Mouse (Mus musculus) neural tube, embryonic 10.5 days (tissue): ENCODE measurements at regions not wholly inside any gene's neighbourhood (a gene's known extent, or its start where the extent isn't known, plus 50 kb on each side); places are given as distances from the start of the nearest gene placed in this dataset.
A peak's percentile ranks its signal among the peaks of the same experiment; 100 is the strongest.

Experiments used
- DNase-seq: peaks from one replicate; pipeline ENCODE4 v3.0.0-alpha.2; 2017; ENCODE audit warnings: low spot score; ENCODE audit errors: extremely low spot score

DNA sequence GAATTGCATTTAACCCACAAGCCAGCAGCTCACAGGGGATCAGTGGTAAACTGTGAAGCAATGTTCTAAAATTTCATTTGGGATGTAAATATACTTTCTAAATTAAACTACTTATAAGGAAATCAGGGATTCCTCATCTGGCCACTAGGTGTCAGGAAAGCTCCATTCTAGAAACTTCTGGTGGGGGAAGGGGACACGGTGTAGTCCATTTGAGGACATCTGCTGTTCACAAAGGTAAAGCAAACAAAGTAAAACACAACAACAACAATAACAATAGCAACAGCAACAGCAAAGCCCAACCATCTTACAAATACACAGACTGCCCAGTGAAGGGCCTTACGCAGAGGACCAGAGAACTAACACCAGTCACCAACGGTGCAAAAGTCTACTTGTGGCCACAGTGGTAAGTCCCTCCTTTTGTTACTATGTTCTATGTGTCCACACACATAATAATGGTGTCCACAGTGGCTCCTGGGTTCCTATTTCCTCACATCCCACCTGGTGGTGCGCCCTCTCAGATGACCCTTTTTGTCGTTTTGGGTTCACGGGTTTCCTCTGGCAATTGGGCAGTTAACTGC lies 105.9 kb upstream of the Fam241a start:
- peak; percentile 52 for DNase-seq

DNA sequence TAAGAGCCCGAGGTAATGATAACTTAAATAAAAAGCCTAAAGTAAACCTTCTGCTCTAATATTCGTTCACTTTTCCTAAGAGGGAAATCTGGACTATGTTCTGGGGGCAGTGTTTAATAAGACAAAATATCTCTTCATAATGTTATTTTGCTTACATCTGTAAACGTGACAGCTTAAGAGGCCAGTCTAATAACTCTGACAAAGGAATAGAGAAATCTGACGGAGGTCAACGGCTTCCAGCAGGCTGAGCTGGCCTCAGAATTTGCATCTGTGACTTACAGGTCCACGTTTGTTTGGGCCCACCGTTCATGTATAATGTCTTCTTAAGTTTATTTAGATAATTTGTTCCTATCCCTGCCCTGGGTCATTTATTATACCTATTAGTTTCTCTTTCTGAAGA lies 99.6 kb upstream of the Fam241a start:
- no peak for DNase-seq

- no peak for DNase-seq
These were observed 91.5 kb upstream of the Fam241a start for GRCm38 (mm10) chr3:127987583-127987982.

DNA sequence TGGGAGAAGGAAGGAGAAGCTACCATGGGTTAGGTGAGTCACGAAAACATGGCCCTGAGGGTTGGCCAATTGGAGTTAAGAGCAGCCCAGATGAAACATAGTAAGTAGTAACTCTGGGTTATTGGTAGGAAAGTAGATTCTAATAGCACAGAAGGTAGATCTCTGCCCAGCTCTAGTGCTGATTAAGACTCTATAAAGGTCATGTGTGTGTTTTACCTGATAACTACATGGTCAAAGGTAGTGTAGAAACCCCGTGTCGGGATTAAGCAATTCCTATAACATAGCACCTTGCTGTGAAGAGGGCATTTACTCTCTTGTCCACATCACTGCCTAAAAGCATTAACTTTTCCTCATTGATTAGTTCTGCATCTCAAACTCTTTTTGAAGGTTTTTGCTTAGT lies 89.0 kb upstream of the Fam241a start:
- no peak for DNase-seq

- DNase-seq = no peak
These were observed 81.1 kb upstream of the Fam241a start for GRCm38 (mm10) chr3:127977240-127977639.

GRCm38 (mm10) chr3:127970891-127971290 lies 74.8 kb upstream of the Fam241a start:
- peak; percentile 79 for DNase-seq

- no peak for DNase-seq
These were observed 71.0 kb upstream of the Fam241a start for GRCm38 (mm10) chr3:127967170-127967569.

- DNase-seq = no peak
These were observed 70.1 kb upstream of the Fam241a start for GRCm38 (mm10) chr3:127966214-127966613.

- DNase-seq = no peak
These were observed 63.0 kb upstream of the Fam241a start for GRCm38 (mm10) chr3:127958919-127959684.

DNA sequence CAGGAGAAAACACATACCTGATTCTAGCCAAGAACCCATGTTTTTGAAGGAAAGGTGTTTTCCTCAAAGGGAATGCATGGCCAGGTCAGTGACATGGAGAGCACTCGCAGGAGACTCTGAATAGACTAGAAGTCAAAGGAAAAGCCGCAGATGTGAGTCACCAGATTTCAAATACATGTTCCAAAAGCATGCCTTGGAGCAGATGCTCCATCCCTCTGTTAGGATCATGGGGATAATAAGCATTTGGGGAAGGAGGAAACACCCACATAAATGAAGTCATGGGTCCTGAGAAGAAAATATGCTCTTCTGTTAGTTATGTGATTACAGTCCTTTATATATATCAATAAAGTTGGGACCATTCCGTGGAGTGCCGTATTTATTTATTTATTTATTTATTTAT lies 58.7 kb upstream of the Fam241a start:
- DNase-seq = no peak

DNA sequence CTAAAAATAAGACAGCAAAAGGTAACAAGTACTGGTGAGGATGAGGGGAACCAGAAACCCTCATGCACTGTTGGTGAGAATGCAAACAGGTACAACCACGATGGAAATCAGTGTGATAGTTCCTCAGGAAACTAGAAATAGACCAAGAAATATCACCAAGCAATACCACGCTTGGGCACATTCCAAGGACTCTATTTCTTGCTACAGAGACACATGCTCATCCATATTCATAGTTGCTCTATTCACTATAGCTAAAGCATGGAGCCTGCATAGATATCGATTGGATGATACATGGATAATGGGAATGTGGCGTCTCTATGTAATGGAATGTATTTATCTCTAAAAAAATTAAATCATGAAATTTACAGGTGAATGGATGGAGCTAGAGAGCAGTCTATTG lies 57.5 kb upstream of the Fam241a start:
- no peak for DNase-seq

DNA sequence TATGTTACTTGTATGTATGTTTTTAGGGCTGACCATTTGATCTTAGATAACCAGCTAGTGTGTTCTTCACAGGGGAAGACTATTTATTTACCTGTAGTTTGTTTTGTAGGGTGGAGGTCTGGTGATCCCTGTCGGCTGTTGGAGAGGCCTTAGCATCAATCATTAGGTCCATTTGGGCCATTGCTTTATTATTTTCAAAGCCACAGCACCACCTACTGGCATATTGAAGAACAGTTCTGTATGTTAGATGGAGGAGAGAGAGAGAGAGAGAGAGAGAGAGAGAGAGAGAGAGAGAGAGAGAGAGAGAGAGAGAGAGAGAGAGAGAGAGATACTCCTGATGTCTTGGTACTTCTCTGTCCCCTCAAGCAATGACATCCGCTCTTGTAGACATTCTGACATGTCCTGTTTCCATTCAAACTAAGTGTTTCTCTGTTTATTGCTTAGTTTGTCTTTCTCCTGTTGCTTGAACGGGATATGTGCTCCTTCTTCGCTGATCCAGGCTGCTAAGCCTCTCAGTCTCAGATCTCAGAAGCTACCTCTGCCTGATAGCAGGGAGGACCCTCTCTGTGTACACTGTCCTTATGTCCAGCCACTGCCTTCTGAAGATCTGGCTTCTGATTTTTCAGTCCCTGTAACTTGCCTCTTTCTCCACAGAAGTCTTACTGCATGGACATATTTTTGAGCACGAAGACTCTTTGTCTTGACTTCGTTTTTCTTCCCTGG lies 52.9 kb upstream of the Fam241a start:
- DNase-seq = no peak

DNA sequence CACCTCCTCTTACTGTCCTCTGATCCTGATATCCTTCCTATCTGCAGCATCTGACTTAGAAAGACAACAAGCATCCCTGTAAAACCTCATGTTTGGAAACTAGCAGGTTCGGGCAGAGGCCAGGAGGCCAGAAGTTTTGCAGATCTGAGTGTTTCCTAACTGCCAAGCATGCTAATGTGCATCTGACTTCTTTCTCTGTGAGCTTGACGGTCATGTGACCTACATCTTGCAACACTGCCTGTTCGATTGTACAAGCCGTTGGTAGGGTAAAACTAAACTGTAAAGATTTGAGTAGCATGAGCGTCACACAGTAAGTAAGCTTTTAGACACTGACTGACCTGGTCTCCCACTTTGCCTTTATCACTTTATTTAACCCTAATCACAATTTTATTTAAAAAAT lies 52.2 kb upstream of the Fam241a start:
- no peak for DNase-seq
